Mouse (Mus musculus) cortical plate, adult 2 months (tissue): ENCODE data around the gene Cox4i1.

ENCODE experiments used
- CTCF ChIP-seq: fragments of 200-500 bp; IDR thresholded peaks from 2 replicates; pipeline ENCODE4 v1.5.1; 2011; ENCODE audit warnings: mild to moderate bottlenecking, control low read depth, low read length; ENCODE audit not compliant: insufficient read depth; ENCODE audit errors: extremely low read depth
- POLR2A ChIP-seq: fragments of 200-500 bp; IDR thresholded peaks from 2 replicates; pipeline ENCODE4 v1.6.1; 2011; ENCODE audit warnings: mild to moderate bottlenecking, low read length, control low read depth; ENCODE audit not compliant: insufficient read depth; ENCODE audit errors: extremely low read depth

- TF ChIP-seq CTCF (no peak), POLR2A (no peak)
These were observed 23.4 kb upstream of the Cox4i1 start for GRCm38 (mm10) chr8:120644663-120645062.
